9 mouse cellular contexts compared by ENCODE assay signal in the genomic region with DNA sequence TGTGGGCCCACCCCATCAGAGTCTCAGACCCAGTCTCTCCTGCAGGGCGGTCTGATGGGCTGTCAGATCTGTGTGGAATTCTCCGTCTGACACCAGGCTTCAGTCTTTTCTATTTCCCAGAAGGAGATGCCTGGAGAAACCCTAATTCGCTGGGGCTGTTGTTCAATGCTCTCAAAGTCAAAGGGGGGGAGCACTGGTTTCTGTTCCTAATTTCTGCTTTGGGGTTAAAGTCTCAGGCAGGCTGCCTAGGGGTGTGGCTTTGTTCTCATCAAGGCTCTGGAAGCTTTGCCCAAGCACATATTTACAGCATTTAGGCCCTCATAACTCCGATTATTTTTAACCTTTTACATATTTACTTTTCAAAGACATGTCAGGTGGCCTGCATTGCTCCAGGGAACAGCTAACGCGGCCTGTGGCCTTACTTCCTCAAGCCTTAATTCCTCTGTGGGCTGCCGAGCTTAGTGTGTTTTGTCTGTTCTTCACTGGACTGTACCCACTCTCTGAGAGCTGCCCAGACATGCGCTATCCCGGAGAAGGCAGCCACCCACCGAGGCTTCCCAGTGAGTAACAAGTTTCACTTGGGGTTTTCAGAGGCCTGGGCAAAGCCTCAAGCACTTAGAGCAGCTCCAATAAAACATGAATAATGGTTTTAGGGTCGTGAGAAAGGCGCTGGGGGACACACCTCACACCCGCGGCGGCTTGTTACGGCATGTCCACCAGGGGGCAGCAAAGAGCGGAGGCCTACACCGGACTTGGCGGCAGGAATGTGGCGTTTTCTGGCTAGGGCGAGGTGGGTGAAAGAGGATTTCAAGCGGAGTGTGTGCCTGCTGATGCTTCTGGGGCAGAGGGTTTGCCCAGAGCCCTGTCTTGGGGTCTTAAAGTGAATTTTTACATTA. TPM values are rescaled to one million over a fixed set of nuclear protein-coding genes. Genes with fewer than 3 reads are reported as not detected.
DNase-seq lines count a peak whose midpoint lies in the region; ATAC-seq and TF ChIP-seq lines count a peak whose summit lies in the region.
"Had no signal": no experiment of that assay in that cellular context is flagged by ENCODE, and none has a peak within 500 bp of the region (broad histone marks: within the 10 kb centered on the region; RNA-seq: fewer than 3 reads in every experiment).

No protein-coding gene starts in this region.

- H3K9ac ChIP-seq in forebrain, embryonic 14.5 days (ENCODE audit: low read length), result no peak overlapping the region
- H3K9ac ChIP-seq in forebrain, embryonic 13.5 days, result no peak overlapping the region
- no peak overlapping the region for H3K9ac ChIP-seq in stomach, postnatal 0 days (ENCODE audit: low read length)

- no peak overlapping the region for H3K27ac ChIP-seq in forebrain, embryonic 14.5 days (ENCODE audit: low read depth, low read length)
- H3K27ac ChIP-seq in forebrain, embryonic 13.5 days, result no peak overlapping the region
- peak overlapping the region; percentile 65 for H3K27ac ChIP-seq in stomach, postnatal 0 days (replicated peaks)

- no peak for ATAC-seq in forebrain, embryonic 14.5 days
- ATAC-seq in forebrain, embryonic 13.5 days, result no peak; the same call in 1 of the 2 replicates
- peak; percentile 87 for ATAC-seq in megakaryocyte progenitor cell, adult 5-6 weeks (replicated peaks; ENCODE audit: poor library complexity)
- ATAC-seq in stomach, postnatal 0 days (ENCODE audit: low FRiP score, low TSS enrichment), result no peak; the same call in 1 of the 2 replicates

- DNase-seq in forebrain, embryonic 14.5 days (ENCODE audit: low spot score), result peak; percentile 42
- DNase-seq in CD8-positive naive resting alpha-beta T cell, adult 2 months (ENCODE audit: low read depth in 2 of 2, low spot score in 2 of 2), result peak; percentile 68 to 69
- peak; percentile 69 for DNase-seq in cerebellum, adult 9-10 months
- DNase-seq in gastrocnemius, postnatal 4 days (ENCODE audit: low spot score in 2 of 2), result peak; percentile 69 to 77
- DNase-seq in layer of hippocampus, postnatal 14 days (ENCODE audit: low spot score in 2 of 2), result peak; percentile 60 to 65
- DNase-seq in stomach, postnatal 0 days (ENCODE audit: low spot score), result peak; percentile 76

- no peak overlapping the region for H3K4me2 ChIP-seq in forebrain, embryonic 14.5 days (ENCODE audit: low read length)
- H3K4me2 ChIP-seq in forebrain, embryonic 13.5 days, result no peak overlapping the region
- no peak overlapping the region; the same call in 1 of the 2 replicates for H3K4me2 ChIP-seq in stomach, postnatal 0 days (replicated peaks; ENCODE audit: low read depth)

- 0 out of 2 replicates have a peak, but pooled peaks cover 2% of the 10 kb centered on the region for H3K4me1 ChIP-seq in forebrain, embryonic 14.5 days (ENCODE audit: control insufficient read depth, insufficient read depth, low read length)
- H3K4me1 ChIP-seq in forebrain, embryonic 13.5 days, result 0 out of 2 replicates have a peak, but pooled peaks cover 7% of the 10 kb centered on the region
- H3K4me1 ChIP-seq in stomach, postnatal 0 days (replicated peaks; ENCODE audit: control insufficient read depth, insufficient read depth), result no peaks in the 10 kb centered on the region

- no peaks in the 10 kb centered on the region for H3K9me3 ChIP-seq in forebrain, embryonic 14.5 days (replicated peaks; ENCODE audit: control insufficient read depth, low read length)
- H3K9me3 ChIP-seq in forebrain, embryonic 13.5 days (replicated peaks), result no peaks in the 10 kb centered on the region
- no peaks in the 10 kb centered on the region for H3K9me3 ChIP-seq in stomach, postnatal 0 days (ENCODE audit: control insufficient read depth, low read length)

- WGBS in forebrain, embryonic 14.5 days, result 24% methylated on average over 22 of the region's 22 CpGs
- 27% methylated on average over 22 of the region's 22 CpGs for WGBS in forebrain, embryonic 13.5 days
- 14% methylated on average over 22 of the region's 22 CpGs for WGBS in stomach, postnatal 0 days

- H3K4me3 ChIP-seq in forebrain, embryonic 14.5 days (ENCODE audit: low read depth, low read length), result no peak overlapping the region
- no peak overlapping the region for H3K4me3 ChIP-seq in forebrain, embryonic 13.5 days
- H3K4me3 ChIP-seq in stomach, postnatal 0 days (ENCODE audit: low read depth, low read length), result no peak overlapping the region

- peaks cover 24% of the 10 kb centered on the region for H3K27me3 ChIP-seq in forebrain, embryonic 14.5 days (replicated peaks; ENCODE audit: control insufficient read depth, insufficient read depth, low read length)
- H3K27me3 ChIP-seq in forebrain, embryonic 13.5 days, result peaks cover 48% of the 10 kb centered on the region
- H3K27me3 ChIP-seq in stomach, postnatal 0 days (ENCODE audit: control insufficient read depth, insufficient read depth, low read length), result peaks cover 2% of the 10 kb centered on the region; the same call in 1 of the 2 replicates

- TF ChIP-seq EP300 in stomach, postnatal 0 days (optimal IDR thresholded peaks at IDR 0.05), result no peak

- TF ChIP-seq CTCF in stomach, postnatal 0 days (IDR thresholded peaks at IDR 0.05; ENCODE audit: low read depth), result peak; percentile 96

- no peaks in the 10 kb centered on the region for H3K36me3 ChIP-seq in forebrain, embryonic 14.5 days (ENCODE audit: control insufficient read depth, insufficient read depth, low read length)
- no peaks in the 10 kb centered on the region for H3K36me3 ChIP-seq in forebrain, embryonic 13.5 days (ENCODE audit: poor library complexity, severe bottlenecking)
- no peaks in the 10 kb centered on the region for H3K36me3 ChIP-seq in stomach, postnatal 0 days (ENCODE audit: control insufficient read depth, insufficient read depth, low read length)

RNA-seq across cellular contexts. Expression of gene Hes2, which starts 6.6 kb away (rescaled TPM):
- not detected in 2 replicates for polyA plus RNA-seq in forebrain, embryonic 14.5 days (2014; fragmentation: Nextera tagmentation; extraction: Ambion mirVana)
- polyA plus RNA-seq in forebrain, embryonic 13.5 days (2015; fragmentation: Nextera tagmentation; extraction: Ambion mirVana), result not detected in 2 replicates
- total RNA-seq in gastrocnemius, postnatal 4 days (2021), result not detected
- total RNA-seq in layer of hippocampus, postnatal 14 days (2021), result not detected
- total RNA-seq in megakaryocyte progenitor cell, adult 5-6 weeks (2015), result not detected in 2 replicates
- total RNA-seq in megakaryocyte progenitor cell, adult 5-6 weeks (2017), result not detected in 2 replicates
- 0.52 and 0.87 TPM in 2 replicates for polyA plus RNA-seq in stomach, postnatal 0 days (2015; fragmentation: Nextera tagmentation; extraction: Ambion mirVana)
- polyA plus RNA-seq: liver, embryonic 16.5 days had no signal

RNA-seq across cellular contexts. Expression of gene Acot7, which starts 12.7 kb away (rescaled TPM):
- 168 and 208 TPM in 2 replicates for polyA plus RNA-seq in forebrain, embryonic 14.5 days (2014; fragmentation: Nextera tagmentation; extraction: Ambion mirVana)
- 126 and 135 TPM in 2 replicates for polyA plus RNA-seq in forebrain, embryonic 13.5 days (2015; fragmentation: Nextera tagmentation; extraction: Ambion mirVana)
- 10 to 100 TPM; 13.5 to 17.6 TPM for total RNA-seq in gastrocnemius, postnatal 4 days (2021)
- total RNA-seq in layer of hippocampus, postnatal 14 days (2021), result 100 to 1,000 TPM; 352 to 388 TPM
- 75.9 and 76.7 TPM in 2 replicates for total RNA-seq in megakaryocyte progenitor cell, adult 5-6 weeks (2015)
- 72.6 and 79.3 TPM in 2 replicates for total RNA-seq in megakaryocyte progenitor cell, adult 5-6 weeks (2017)
- 51.7 and 55.0 TPM in 2 replicates for polyA plus RNA-seq in stomach, postnatal 0 days (2015; fragmentation: Nextera tagmentation; extraction: Ambion mirVana)

RNA-seq across cellular contexts. Expression of gene Espn, which starts 13.1 kb away (rescaled TPM):
- polyA plus RNA-seq in forebrain, embryonic 14.5 days (2014; fragmentation: Nextera tagmentation; extraction: Ambion mirVana), result 0.19 TPM in 1 of 2 replicates, not detected in the other
- 0.10 and 0.13 TPM in 2 replicates for polyA plus RNA-seq in forebrain, embryonic 13.5 days (2015; fragmentation: Nextera tagmentation; extraction: Ambion mirVana)
- 1 to 10 TPM; 1.5 TPM for total RNA-seq in gastrocnemius, postnatal 4 days (2021)
- total RNA-seq in layer of hippocampus, postnatal 14 days (2021), result under 1 TPM; 0.57 to 0.94 TPM
- total RNA-seq in megakaryocyte progenitor cell, adult 5-6 weeks (2015), result 1.1 and 1.3 TPM in 2 replicates
- 0.91 TPM in 1 of 2 replicates, not detected in the other for total RNA-seq in megakaryocyte progenitor cell, adult 5-6 weeks (2017)
- 13.8 and 14.4 TPM in 2 replicates for polyA plus RNA-seq in stomach, postnatal 0 days (2015; fragmentation: Nextera tagmentation; extraction: Ambion mirVana)

RNA-seq across cellular contexts. Expression of gene Tnfrsf25, which starts 49.5 kb away (rescaled TPM):
- polyA plus RNA-seq in forebrain, embryonic 14.5 days (2014; fragmentation: Nextera tagmentation; extraction: Ambion mirVana), result 0.62 and 1.3 TPM in 2 replicates
- polyA plus RNA-seq in forebrain, embryonic 13.5 days (2015; fragmentation: Nextera tagmentation; extraction: Ambion mirVana), result 0.38 and 0.88 TPM in 2 replicates
- total RNA-seq in gastrocnemius, postnatal 4 days (2021), result 1 to 10 TPM; 1.9 to 2.0 TPM
- total RNA-seq in layer of hippocampus, postnatal 14 days (2021), result 10 to 100 TPM; 17.7 to 25.6 TPM
- total RNA-seq in megakaryocyte progenitor cell, adult 5-6 weeks (2015), result 1.5 TPM in 1 of 2 replicates, not detected in the other
- total RNA-seq in megakaryocyte progenitor cell, adult 5-6 weeks (2017), result 0.10 TPM in 1 of 2 replicates, not detected in the other
- polyA plus RNA-seq in stomach, postnatal 0 days (2015; fragmentation: Nextera tagmentation; extraction: Ambion mirVana), result 0.49 and 0.96 TPM in 2 replicates

Comparison
In these comparisons a context has a peak if more than half of its experiments do, and no peak if none do; other contexts are left out.
1. RNA of gene Acot7, which starts 12.7 kb away (total RNA-seq): 352 to 388 TPM in layer of hippocampus, postnatal 14 days; 72.6 to 79.3 TPM in megakaryocyte progenitor cell, adult 5-6 weeks and 13.5 to 17.6 TPM in gastrocnemius, postnatal 4 days; every median in the first group is over 4 times any median in the second.
2. Peak in every context shown above with its lines, with median percentiles within 50 percentile points of each other: DNase-seq.